Mouse (Mus musculus): ENCODE results near the gene Colgalt1.
A peak's percentile ranks its signal among the peaks of the same experiment; 100 is the strongest.

Colgalt1 gene

DNA sequence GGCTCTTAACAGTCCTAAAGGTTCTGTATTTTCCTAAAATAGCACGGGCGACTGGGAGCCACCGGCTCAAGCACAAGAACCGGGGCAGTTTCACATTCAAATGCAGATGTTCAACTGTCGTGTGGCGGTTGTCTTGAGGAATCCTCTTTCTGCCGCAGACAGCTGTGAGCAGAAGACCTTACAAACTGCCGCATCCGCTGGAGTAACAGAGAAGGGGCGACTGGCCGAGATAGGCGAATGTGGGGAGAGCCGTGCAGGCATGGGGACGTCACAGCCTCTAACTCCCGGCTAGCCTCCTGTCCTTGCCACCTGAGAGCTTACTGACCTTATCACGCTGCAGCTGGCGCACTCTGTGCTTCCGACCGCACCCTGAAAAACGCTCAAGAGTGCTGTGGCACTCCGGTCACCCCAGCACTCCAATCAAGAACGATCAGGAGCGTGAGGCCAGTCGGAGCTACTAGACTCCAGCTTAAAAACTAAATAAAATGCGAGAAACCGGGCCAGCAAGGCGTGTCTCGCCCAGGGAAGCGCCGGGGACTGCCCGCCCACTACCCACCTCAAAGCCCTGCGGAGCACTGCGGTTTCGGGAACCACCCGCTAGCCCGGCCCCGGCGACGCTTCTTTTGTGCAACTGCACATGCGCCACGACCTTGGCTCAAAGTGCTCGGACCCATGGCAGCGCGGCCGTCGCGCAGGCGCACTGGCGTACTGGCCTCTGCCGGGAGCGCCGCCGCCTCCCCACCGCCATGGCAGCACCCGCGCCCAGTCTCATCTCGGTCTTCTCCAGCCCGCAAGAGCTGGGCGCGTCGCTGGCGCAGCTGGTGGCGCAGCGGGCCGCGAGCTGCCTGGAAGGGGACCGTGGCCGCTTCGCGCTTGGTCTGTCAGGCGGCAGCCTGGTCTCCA, 19.1 kb upstream of the Colgalt1 start, which contains the start of gene Pgls:
Gene Pgls, plus strand, starts transcription at position 706 of the 903 bp plus-strand sequence.
- peak; percentile 96 for DNase-seq

GRCm38 (mm10) chr8:71592374-71593170, 18.2 kb upstream of the Colgalt1 start:
- peak; percentile 86 for DNase-seq

- DNase-seq = no peak
Observed at GRCm38 (mm10) chr8:71593556-71594323, 17.1 kb upstream of the Colgalt1 start.

- no peak for DNase-seq
Observed at GRCm38 (mm10) chr8:71594324-71594722, 16.5 kb upstream of the Colgalt1 start.

DNA sequence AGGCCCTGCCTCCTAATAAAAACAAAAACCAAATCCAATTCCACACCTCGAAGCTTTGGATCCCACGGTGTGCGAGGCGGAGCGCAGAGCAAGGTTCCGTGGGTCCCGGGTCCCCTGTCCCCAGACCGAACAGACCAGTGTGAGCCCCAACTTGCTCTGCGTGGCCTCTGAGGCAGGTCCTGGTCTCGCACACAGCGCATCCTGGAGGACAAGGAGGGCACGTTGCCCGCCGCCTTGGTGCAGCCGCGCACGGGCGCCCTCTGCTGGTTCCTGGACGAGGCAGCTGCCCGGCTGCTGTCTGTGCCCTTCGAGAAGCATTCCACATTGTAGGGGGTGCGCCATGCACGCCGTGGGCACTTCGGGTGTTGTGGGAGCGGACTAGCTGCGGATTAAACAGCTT, 14.9 kb upstream of the Colgalt1 start:
- peak; percentile 89 for DNase-seq

GRCm38 (mm10) chr8:71596384-71596783, 14.4 kb upstream of the Colgalt1 start:
- DNase-seq = no peak

DNA sequence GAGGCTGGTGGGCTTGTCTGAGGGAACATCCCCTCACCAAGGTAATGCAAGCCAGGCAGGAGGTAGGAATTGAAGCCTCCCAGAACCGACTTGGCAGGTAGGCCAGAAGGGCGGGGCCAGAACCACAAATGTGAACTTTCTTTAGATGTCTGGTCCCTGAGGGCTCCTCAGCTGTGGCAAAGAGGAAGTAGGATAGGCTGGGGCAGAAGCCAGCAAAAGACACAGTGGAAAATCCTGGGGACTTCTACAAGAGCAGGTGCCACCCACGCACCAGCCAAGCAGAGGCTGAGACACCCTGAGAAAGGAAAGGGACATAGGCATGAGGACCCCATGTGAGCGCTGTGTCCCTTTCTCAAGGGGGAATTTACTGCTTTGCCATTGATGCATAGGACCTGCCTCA, 14.0 kb upstream of the Colgalt1 start:
- DNase-seq = no peak

DNA sequence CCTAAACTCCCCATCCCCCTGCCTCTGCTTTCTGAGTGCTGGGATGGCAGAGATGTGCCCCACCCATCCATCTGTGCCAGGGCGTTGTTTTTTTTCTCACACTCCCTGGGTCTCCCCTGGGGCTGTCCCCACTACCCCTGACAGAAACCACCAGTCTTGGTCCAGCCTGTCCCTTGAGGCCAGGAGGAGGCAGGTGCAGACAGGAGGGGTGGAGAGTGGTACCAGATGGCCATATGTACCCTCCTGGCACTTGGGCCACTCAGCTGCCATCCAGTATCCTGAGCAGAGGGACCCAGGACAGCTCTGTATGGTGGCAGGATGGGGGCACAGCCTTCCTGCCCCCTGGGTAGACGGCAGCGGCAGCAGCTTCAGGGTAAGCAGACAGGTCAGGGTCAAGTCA, 13.3 kb upstream of the Colgalt1 start, which contains the start of gene Fam129c:
Gene Fam129c, plus strand, starts transcription at position 198 of the 400 bp plus-strand sequence.
- DNase-seq = no peak

DNA sequence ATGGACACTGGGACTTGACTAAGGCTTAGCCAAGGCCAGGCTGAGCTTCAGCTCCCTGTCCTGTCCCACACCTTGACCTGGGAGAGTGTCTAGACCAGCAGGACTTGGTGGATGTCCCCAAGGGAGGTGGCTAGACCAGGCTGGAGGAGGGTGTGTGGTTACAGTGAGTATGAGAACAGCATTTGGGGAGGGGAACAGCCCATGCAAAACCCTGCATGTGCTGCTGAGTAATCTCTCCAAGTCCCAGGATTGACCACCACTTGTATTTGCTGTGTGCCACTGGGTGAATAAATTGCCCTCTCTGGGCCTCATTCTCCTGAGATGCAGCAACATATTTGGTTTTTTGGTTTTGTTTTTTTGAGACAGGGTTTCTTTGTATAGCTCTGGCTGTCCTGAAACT, 12.4 kb upstream of the Colgalt1 start:
- DNase-seq = no peak

DNA sequence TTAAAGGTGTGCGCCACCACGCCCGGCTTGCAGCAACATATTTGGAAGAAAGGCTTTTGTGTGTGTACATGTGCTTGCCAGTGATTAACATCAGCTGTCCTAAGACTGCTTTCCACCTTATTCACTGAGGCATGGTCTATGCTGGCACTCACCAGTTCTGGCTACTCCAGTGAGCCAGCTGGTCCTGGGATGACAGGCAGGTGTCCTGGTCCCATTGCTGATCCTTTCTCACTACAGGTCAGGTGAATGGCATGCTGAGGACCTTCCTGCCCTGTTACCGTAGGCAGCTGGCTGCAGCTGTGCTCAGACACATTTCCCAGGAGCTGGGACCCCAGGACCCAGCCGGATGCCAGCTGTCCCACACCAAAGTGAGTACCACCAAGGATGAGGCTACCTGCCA, 12.0 kb upstream of the Colgalt1 start:
- DNase-seq = no peak

DNA sequence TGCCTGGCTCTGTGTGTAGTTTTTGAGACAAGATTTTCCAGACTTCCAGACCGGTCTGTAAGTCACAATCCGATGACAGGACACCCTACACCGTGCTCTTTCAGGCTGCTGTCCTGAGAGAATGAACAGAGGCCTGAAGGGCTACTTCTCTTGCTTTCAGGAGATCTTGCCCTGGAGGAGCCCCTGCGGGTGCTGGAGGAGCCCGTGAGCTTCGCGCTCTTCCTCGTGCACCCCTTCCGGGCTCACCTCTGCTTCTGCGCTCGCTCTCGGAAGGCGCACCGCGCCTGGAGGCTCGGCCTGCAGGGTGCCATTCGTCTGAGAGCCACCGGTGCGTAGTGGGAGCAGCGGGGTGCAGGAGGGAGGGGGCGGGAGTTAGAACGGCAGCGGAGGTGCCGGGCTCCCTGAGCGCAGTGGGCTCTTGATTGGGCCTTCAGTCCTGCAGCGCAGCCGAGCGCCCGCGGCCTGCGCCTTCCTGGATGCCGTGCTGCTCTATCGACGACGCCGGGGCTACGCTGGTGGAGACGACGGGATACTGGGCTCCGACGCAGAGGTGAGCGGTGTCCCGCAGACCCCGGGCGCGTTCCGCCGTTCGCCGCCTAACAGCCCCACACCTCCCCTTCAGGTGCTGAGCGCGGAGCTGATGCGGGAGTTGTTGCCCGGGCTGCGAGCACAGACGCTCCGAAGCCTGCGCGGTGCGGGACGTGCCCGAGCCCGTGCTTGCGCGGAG, 8.7 kb upstream of the Colgalt1 start:
- no peak for DNase-seq

DNA sequence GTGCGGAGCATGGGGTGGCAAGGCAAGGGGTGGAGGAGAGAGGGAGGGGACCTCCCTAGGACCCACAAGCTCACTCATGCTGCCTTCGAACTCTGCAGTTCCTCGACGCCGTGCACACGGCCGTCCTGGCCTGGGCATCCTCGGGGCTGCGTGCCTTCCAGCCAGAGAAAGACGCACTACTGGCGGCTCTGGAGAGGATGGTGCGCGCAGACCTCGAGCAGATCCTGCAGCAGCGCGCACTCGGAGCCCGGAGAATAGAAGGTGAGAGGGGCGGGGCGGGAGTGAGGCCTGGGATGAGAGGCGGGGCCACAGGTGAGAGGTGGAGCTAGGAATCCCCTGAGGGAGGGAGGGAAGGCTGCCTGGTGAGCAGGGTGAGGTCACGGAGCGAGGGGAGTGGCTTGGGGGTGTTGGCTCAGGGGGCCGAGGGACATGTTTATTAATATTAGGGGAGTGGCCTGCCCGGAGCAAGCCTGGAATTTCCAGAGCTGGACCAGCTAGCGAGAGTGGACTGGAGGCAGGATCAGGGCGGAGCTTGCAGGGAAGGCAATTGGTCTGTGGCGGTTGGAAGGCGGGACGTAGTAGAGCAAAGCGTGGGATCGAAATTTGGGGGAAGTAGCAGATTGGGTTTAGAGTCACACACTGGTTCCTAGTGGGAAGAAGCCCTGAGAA, 8.0 kb upstream of the Colgalt1 start:
- peak; percentile 93 for DNase-seq

GRCm38 (mm10) chr8:71604021-71604420, 6.8 kb upstream of the Colgalt1 start:
- no peak for DNase-seq

- no peak for DNase-seq
Observed at GRCm38 (mm10) chr8:71612141-71612540, 1.3 kb downstream of the Colgalt1 start.

- DNase-seq = no peak
Observed at GRCm38 (mm10) chr8:71613418-71613817, 2.6 kb downstream of the Colgalt1 start.

- no peak for DNase-seq
Observed at GRCm38 (mm10) chr8:71619786-71620185, 9.0 kb downstream of the Colgalt1 start.

DNA sequence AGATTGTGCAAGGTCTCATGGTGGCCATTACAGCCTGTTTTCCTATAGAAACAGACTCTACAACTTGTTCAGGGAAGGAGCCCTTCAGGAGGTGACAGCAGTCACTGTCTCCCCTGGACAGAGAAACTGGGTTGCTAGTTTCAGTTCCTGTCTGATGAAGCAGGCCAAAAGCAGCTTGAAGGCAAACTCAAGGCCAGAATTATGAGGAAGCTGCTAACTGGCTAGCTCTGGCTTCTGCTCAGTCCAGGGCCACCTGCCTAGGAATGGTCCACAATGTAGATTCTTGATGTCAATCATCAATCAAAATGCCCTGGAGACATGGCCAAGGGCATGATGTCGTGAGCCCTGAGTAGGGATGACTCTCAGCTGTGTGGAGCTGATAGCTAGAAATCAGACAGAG, 14.3 kb downstream of the Colgalt1 start:
- DNase-seq = no peak

DNA sequence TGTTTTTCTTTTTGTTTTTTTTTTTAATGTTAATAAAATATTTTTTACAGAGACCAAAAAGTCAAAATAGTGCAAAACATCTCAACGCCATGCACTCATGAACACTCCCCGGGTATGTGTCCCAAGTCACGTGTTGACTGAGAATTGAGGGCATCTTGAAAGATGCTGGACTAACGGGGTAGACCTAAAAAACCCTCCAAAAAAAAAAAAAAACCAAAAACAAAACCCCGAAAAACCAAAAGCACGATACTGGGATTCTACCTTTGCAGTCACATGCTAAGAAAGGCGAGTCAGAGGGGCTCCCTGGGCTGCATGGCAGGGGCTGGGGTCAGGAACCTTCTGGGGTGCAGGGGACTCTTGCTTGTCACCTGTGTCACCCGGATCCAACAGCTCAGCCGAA, 16.0 kb downstream of the Colgalt1 start:
- no peak for DNase-seq

DNA sequence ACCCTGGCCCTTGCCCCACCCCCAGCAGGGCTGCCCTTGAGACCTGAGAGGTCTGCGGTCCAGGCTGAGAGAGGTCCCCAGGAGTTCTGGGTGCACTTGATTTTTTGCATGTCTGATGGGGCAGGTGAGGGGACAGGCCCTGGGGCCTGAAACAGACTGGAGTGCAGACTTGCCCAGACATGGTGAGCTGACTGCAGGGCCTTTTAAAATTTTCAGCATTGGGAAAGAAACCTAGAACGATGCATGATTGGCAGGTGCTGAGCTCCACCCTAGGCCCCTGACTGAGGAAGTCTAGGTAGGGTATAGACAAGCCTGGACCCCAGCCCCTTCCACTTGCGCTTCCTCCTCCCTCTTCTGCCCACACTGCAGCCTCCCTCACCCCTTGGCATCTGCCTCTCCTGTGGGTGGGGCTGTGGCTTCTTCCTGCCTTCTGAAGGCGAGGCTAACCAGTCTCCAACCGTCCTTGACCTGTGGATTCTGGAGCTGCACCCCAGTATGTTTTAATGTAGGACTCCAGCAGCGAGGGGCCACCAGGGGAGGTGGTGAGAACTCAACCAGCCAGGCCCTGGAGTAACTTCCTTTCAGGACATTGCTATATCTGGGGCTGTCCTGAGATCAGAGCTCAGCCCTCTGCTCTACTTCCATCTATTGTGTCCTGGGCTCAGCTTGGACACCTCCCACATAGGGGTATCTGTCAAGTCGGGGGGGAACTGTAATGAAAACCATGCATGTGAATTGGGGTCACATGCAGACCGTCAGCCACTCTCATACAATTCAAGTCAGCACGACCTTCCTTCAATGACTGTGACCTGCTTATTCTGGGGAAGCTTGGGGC, 16.7 kb downstream of the Colgalt1 start:
- DNase-seq = no peak

GRCm38 (mm10) chr8:71628396-71629095, 17.7 kb downstream of the Colgalt1 start:
- no peak for DNase-seq
